Mouse (Mus musculus): ENCODE measurements around the gene Osbpl2.
A peak's percentile ranks its signal among the peaks of the same experiment; 100 is the strongest.

Osbpl2 gene

GRCm38 (mm10) chr2:180165855-180166254, 46.7 kb downstream of the Osbpl2 start:
- peak; percentile 45 to 61 for DNase-seq

GRCm38 (mm10) chr2:180166869-180167268, 47.8 kb downstream of the Osbpl2 start:
- DNase-seq = no peak

GRCm38 (mm10) chr2:180170151-180170805, 51.2 kb downstream of the Osbpl2 start:
- DNase-seq = no peak

GRCm38 (mm10) chr2:180170806-180171521, 51.9 kb downstream of the Osbpl2 start, which contains the start of gene Adrm1:
Adrm1 (plus strand) TSS chr2:180171485.
- peak; percentile 99 for DNase-seq

GRCm38 (mm10) chr2:180171522-180172070, 52.5 kb downstream of the Osbpl2 start:
- no peak for DNase-seq

GRCm38 (mm10) chr2:180172152-180172551, 53.0 kb downstream of the Osbpl2 start:
- peak in 1 of 2 experiments; percentile 46 for DNase-seq

- DNase-seq = no peak
These were observed 54.1 kb downstream of the Osbpl2 start for GRCm38 (mm10) chr2:180173163-180173562.

GRCm38 (mm10) chr2:180173711-180174110, 54.6 kb downstream of the Osbpl2 start:
- peak in 1 of 2 experiments; percentile 50 for DNase-seq

- DNase-seq = no peak
These were observed 55.0 kb downstream of the Osbpl2 start for GRCm38 (mm10) chr2:180174121-180174520.

- DNase-seq = no peak
These were observed 56.6 kb downstream of the Osbpl2 start for GRCm38 (mm10) chr2:180175725-180176124.

- peak in 1 of 2 experiments; percentile 17 for DNase-seq
These were observed 62.4 kb downstream of the Osbpl2 start for GRCm38 (mm10) chr2:180181542-180181941.

- DNase-seq = no peak
These were observed 65.1 kb downstream of the Osbpl2 start for GRCm38 (mm10) chr2:180184011-180184751.

- DNase-seq = peak in 1 of 2 experiments; percentile 26
These were observed 65.6 kb downstream of the Osbpl2 start for GRCm38 (mm10) chr2:180184752-180185109.

GRCm38 (mm10) chr2:180185686-180186085, 66.6 kb downstream of the Osbpl2 start:
- no peak for DNase-seq

- no peak for DNase-seq
These were observed 68.3 kb downstream of the Osbpl2 start for GRCm38 (mm10) chr2:180187362-180187761.

GRCm38 (mm10) chr2:180196610-180197322, 77.7 kb downstream of the Osbpl2 start:
- no peak for DNase-seq

GRCm38 (mm10) chr2:180197323-180198037, 78.4 kb downstream of the Osbpl2 start:
- DNase-seq = no peak

- no peak for DNase-seq
These were observed 79.7 kb downstream of the Osbpl2 start for GRCm38 (mm10) chr2:180198782-180199181.

- DNase-seq = peak in 1 of 2 experiments; percentile 18
These were observed 81.6 kb downstream of the Osbpl2 start for GRCm38 (mm10) chr2:180200681-180201080.

GRCm38 (mm10) chr2:180201303-180201702, 82.2 kb downstream of the Osbpl2 start:
- no peak for DNase-seq

GRCm38 (mm10) chr2:180202263-180202662, 83.2 kb downstream of the Osbpl2 start:
- peak in 1 of 2 experiments; percentile 22 for DNase-seq

GRCm38 (mm10) chr2:180202805-180203204, 83.7 kb downstream of the Osbpl2 start:
- DNase-seq = peak in 1 of 2 experiments; percentile 18
